In the genomic region with DNA sequence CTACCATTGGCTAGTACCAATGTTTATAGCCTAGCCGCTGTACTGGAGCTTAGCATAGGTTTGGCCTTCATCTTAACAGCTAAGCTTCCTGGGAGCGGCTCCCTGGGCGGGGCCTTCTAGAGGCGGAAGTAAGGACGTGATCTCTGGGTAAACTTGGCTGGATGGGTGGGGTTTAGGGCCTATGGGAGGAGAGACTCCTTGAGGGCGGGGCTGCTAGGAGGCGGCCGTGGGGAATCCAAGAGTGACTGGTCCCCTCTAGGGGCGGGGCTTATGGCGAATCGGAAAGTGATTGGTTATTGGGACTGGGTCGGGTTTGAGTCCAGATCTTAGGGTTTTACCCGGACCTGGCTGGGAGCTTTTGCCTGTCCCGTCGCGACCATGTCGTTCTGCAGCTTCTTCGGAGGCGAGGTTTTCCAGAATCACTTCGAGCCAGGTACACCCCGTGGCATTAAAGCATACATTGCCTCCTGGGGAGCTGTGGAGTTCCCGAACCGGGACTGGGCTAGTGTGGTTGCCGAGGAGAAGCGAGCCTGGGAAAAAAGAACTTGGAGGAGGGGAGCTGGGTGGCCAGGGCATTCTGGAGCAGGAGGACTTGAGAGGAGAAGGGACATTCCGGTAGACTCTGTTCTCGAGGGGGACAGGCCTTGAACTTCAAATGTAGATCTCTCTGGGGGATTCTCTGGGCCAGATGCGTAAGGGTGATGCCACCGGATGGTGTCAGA, we compare ENCODE assay signal across 8 mouse cellular contexts. TPM values are rescaled to one million over a fixed set of nuclear protein-coding genes. Genes with fewer than 3 reads are reported as not detected.
DNase-seq lines count a peak whose midpoint lies in the region; ATAC-seq and TF ChIP-seq lines count a peak whose summit lies in the region.

A gene (plus strand): TSS at position 313 of the 722 bp plus-strand sequence.

- H3K9me3 ChIP-seq in embryonic facial prominence, embryonic 14.5 days (ENCODE audit: control insufficient read depth, low read length) = no peaks in the 10 kb centered on the region
- H3K9me3 ChIP-seq in limb, embryonic 13.5 days = no peaks in the 10 kb centered on the region
- H3K9me3 ChIP-seq in midbrain, embryonic 16.5 days (replicated peaks; ENCODE audit: control insufficient read depth, low read length, poor library complexity, severe bottlenecking) = no peaks in the 10 kb centered on the region

- TF ChIP-seq EP300 in heart, adult 2 months (IDR thresholded peaks at IDR 0.05; ENCODE audit: insufficient read depth, low read depth, low read length) = 0 out of 2 replicates have a peak, but pooled peaks have one; percentile 15

- DNase-seq in 3T3-L1 (ENCODE audit: low read depth, low spot score) = peak; percentile 100
- DNase-seq in adrenal gland, postnatal 4 days (ENCODE audit: low spot score in 2 of 2) = peak; percentile 71 to 93
- DNase-seq in embryonic facial prominence, embryonic 14.5 days (ENCODE audit: low spot score) = peak; percentile 100
- DNase-seq in heart, adult 2 months = peak; percentile 94 to 98
- peak; percentile 99 for DNase-seq in kidney, adult 8-10 months
- peak; percentile 93 to 98 for DNase-seq in spleen, postnatal 10 days (ENCODE audit: low spot score in 2 of 2)

- WGBS in embryonic facial prominence, embryonic 14.5 days = 2% methylated on average over 27 of the region's 29 CpGs
- under 1% methylated on average over 29 of the region's 29 CpGs for WGBS in heart, adult 2 months
- under 1% methylated on average over 29 of the region's 29 CpGs for WGBS in limb, embryonic 13.5 days
- under 1% methylated on average over 29 of the region's 29 CpGs for WGBS in midbrain, embryonic 16.5 days

- no peak for TF ChIP-seq CTCF in heart, adult 2 months (IDR thresholded peaks at IDR 0.05)

- 0 out of 2 replicates have a peak, but pooled peaks cover 10% of the 10 kb centered on the region for H3K36me3 ChIP-seq in embryonic facial prominence, embryonic 14.5 days (ENCODE audit: control insufficient read depth, insufficient read depth, low read length)
- H3K36me3 ChIP-seq in heart, adult 2 months (ENCODE audit: control insufficient read depth, insufficient read depth, low read length) = peaks cover 2% of the 10 kb centered on the region; the same call in 1 of the 2 replicates
- peaks cover 14% of the 10 kb centered on the region for H3K36me3 ChIP-seq in limb, embryonic 13.5 days
- H3K36me3 ChIP-seq in midbrain, embryonic 16.5 days (ENCODE audit: control insufficient read depth, insufficient read depth, low read length) = no peaks in the 10 kb centered on the region

- H3K79me2 ChIP-seq in heart, adult 2 months (replicated peaks; ENCODE audit: control insufficient read depth, insufficient read depth, low read length) = no peaks in the 10 kb centered on the region

- H3K27ac ChIP-seq in embryonic facial prominence, embryonic 14.5 days (replicated peaks; ENCODE audit: low read depth, low read length) = peak within 1 kb of the TSS; percentile 65; the same call in 1 of the 2 replicates
- H3K27ac ChIP-seq in heart, adult 2 months = peak within 1 kb of the TSS; percentile 86
- H3K27ac ChIP-seq in limb, embryonic 13.5 days = peak within 1 kb of the TSS; percentile 72; the same call in 1 of the 2 replicates
- H3K27ac ChIP-seq in midbrain, embryonic 16.5 days (ENCODE audit: low read length) = peak within 1 kb of the TSS; percentile 35

- H3K4me2 ChIP-seq in embryonic facial prominence, embryonic 14.5 days (ENCODE audit: low read depth, low read length) = peak within 1 kb of the TSS; percentile 90
- H3K4me2 ChIP-seq in limb, embryonic 13.5 days (replicated peaks) = peak within 1 kb of the TSS; percentile 87
- peak within 1 kb of the TSS; percentile 94 for H3K4me2 ChIP-seq in midbrain, embryonic 16.5 days (ENCODE audit: low read length)

- intact Hi-C loops in heart, adult 2 months (cut with DNase I) = no loop called here

- peak; percentile 97 for ATAC-seq in embryonic facial prominence, embryonic 14.5 days (ENCODE audit: low read depth)
- ATAC-seq in limb, embryonic 13.5 days (ENCODE audit: low FRiP score, low read depth) = peak; percentile 95
- ATAC-seq in midbrain, embryonic 16.5 days = peak; percentile 93

- no peaks in the 10 kb centered on the region for H3K27me3 ChIP-seq in embryonic facial prominence, embryonic 14.5 days (replicated peaks; ENCODE audit: control insufficient read depth, insufficient read depth, low read length)
- no peaks in the 10 kb centered on the region for H3K27me3 ChIP-seq in heart, adult 2 months (ENCODE audit: control insufficient read depth, insufficient read depth, low read length)
- peaks cover 11% of the 10 kb centered on the region; the same call in 1 of the 2 replicates for H3K27me3 ChIP-seq in limb, embryonic 13.5 days
- no peaks in the 10 kb centered on the region for H3K27me3 ChIP-seq in midbrain, embryonic 16.5 days (ENCODE audit: control insufficient read depth, insufficient read depth, low read depth, low read length)

- H3K9ac ChIP-seq in embryonic facial prominence, embryonic 14.5 days (ENCODE audit: low read depth, low read length) = peak within 1 kb of the TSS; percentile 66
- H3K9ac ChIP-seq in heart, adult 2 months (ENCODE audit: low read depth, low read length) = peak within 1 kb of the TSS; percentile 77
- H3K9ac ChIP-seq in limb, embryonic 13.5 days = peak within 1 kb of the TSS; percentile 78
- H3K9ac ChIP-seq in midbrain, embryonic 16.5 days (ENCODE audit: low read depth, low read length) = peak within 1 kb of the TSS; percentile 57

- H3K4me3 ChIP-seq in embryonic facial prominence, embryonic 14.5 days (ENCODE audit: low read depth, low read length) = peak within 1 kb of the TSS; percentile 61
- peak within 1 kb of the TSS; percentile 71 for H3K4me3 ChIP-seq in heart, adult 2 months
- H3K4me3 ChIP-seq in limb, embryonic 13.5 days = peak within 1 kb of the TSS; percentile 65
- peak within 1 kb of the TSS; percentile 60 for H3K4me3 ChIP-seq in midbrain, embryonic 16.5 days (ENCODE audit: low read depth, low read length)

- TF ChIP-seq POLR2A in heart, adult 2 months (IDR thresholded peaks at IDR 0.05; ENCODE audit: insufficient read depth, low read depth, low read length) = peak; percentile 97

- peaks cover 10% of the 10 kb centered on the region for H3K4me1 ChIP-seq in embryonic facial prominence, embryonic 14.5 days (ENCODE audit: control insufficient read depth, insufficient read depth, low read length)
- peaks cover 5% of the 10 kb centered on the region for H3K4me1 ChIP-seq in heart, adult 2 months (ENCODE audit: control insufficient read depth, insufficient read depth, low read length)
- H3K4me1 ChIP-seq in limb, embryonic 13.5 days = peaks cover 17% of the 10 kb centered on the region
- H3K4me1 ChIP-seq in midbrain, embryonic 16.5 days (ENCODE audit: control insufficient read depth, insufficient read depth, low read length) = peaks cover 9% of the 10 kb centered on the region; the same call in 1 of the 2 replicates

RNA-seq across cellular contexts. Expression of the gene that starts here (rescaled TPM):
- total RNA-seq in adrenal gland, postnatal 4 days (2021) = 10 to 100 TPM; 62.0 to 74.6 TPM
- polyA plus RNA-seq in embryonic facial prominence, embryonic 14.5 days (2014; fragmentation: Nextera tagmentation; extraction: Ambion mirVana) = 28.7 and 30.3 TPM in 2 replicates
- total RNA-seq in heart, adult 2 months (2021) = 100 to 1,000 TPM; 154 to 178 TPM
- 155 and 164 TPM in 2 replicates for polyA plus RNA-seq in heart, adult 2 months (2012; rRNA removed)
- polyA plus RNA-seq in limb, embryonic 13.5 days (2015; fragmentation: Nextera tagmentation; extraction: Ambion mirVana) = 23.1 and 26.0 TPM in 2 replicates
- 14.9 and 17.5 TPM in 2 replicates for polyA plus RNA-seq in midbrain, embryonic 16.5 days (2015; fragmentation: Nextera tagmentation; extraction: Ambion mirVana)

Comparison
In these comparisons a context has a peak if more than half of its experiments do, and no peak if none do; other contexts are left out.
1. Peak in every context shown above with its lines: DNase-seq, ATAC-seq, H3K4me3 ChIP-seq and H3K27ac ChIP-seq.
2. H3K27ac ChIP-seq: peak in every context shown above with its lines; median percentile 86 in heart, adult 2 months; 72 in limb, embryonic 13.5 days; 65 in embryonic facial prominence, embryonic 14.5 days; 35 in midbrain, embryonic 16.5 days.